Mouse (Mus musculus) testis, adult 2 months (tissue): ENCODE data around the gene Slit3. TPM values are rescaled to one million over a fixed set of nuclear protein-coding genes. Genes with fewer than 3 reads are reported as not detected.

ENCODE experiments used
- H3K27ac ChIP-seq: fragments of 200-500 bp; 2 replicates; pipeline ENCODE4 v1.5.1; 2012; ENCODE audit warnings: low read depth, low read length; ENCODE audit not compliant: control insufficient read depth, insufficient read depth
- H3K27me3 ChIP-seq: fragments of 200-500 bp; 2 replicates; pipeline ENCODE4 v1.6.1; 2012; ENCODE audit warnings: mild to moderate bottlenecking, low read length, moderate library complexity; ENCODE audit not compliant: control insufficient read depth, insufficient read depth
- H3K36me3 ChIP-seq: fragments of 200-500 bp; 2 replicates; pipeline ENCODE4 v1.6.1; 2012; ENCODE audit warnings: mild to moderate bottlenecking, low read length; ENCODE audit not compliant: control insufficient read depth, insufficient read depth
- H3K4me1 ChIP-seq: fragments of 200-500 bp; 2 replicates; pipeline ENCODE4 v1.6.1; 2012; ENCODE audit warnings: low read length; ENCODE audit not compliant: control insufficient read depth, insufficient read depth
- H3K4me3 ChIP-seq: fragments of 200-500 bp; 2 replicates; pipeline ENCODE4 v1.5.1; 2012; ENCODE audit warnings: low read depth, mild to moderate bottlenecking, low read length, moderate library complexity, mixed read lengths; ENCODE audit not compliant: control insufficient read depth
- CTCF ChIP-seq: fragments of 200-500 bp; IDR thresholded peaks from 2 replicates; pipeline ENCODE4 v1.5.1; 2012; ENCODE audit warnings: low read depth, mild to moderate bottlenecking, inconsistent platforms, low read length, moderate library complexity; ENCODE audit not compliant: control insufficient read depth, insufficient read depth, insufficient replicate concordance
- POLR2A ChIP-seq: fragments of 200-500 bp; IDR thresholded peaks from 2 replicates; pipeline ENCODE4 v1.6.1; 2012; ENCODE audit warnings: low read depth, mild to moderate bottlenecking, inconsistent platforms, low read length, moderate library complexity; ENCODE audit not compliant: control insufficient read depth
- polyA plus RNA-seq: library from polyadenylated mRNA; depleted of rRNA; stranded (reverse); fragments of >200 nt; gene quantifications from 2 replicates; pipeline ENCODE4 v1.2.3, GENCODE M21; 2012

Slit3 gene
- polyA plus RNA-seq, 1 experiment, result 8.4 TPM

GRCm38 (mm10) chr11:35614530-35614929 lies 493.5 kb downstream of the Slit3 start:
- Histone ChIP-seq H3K27ac (no peak overlapping the region), H3K4me1 (no peaks in the 10 kb centered on the region), H3K36me3 (no peaks in the 10 kb centered on the region), H3K27me3 (no peaks in the 10 kb centered on the region), H3K4me3 (no peak overlapping the region)
- TF ChIP-seq CTCF, result no peak
- TF ChIP-seq POLR2A, result no peak

- H3K36me3 ChIP-seq, result no peaks in the 10 kb centered on the region
- no peak overlapping the region for H3K4me3 ChIP-seq
- TF ChIP-seq POLR2A (no peak), CTCF (no peak)
- H3K27me3 ChIP-seq, result no peaks in the 10 kb centered on the region
- no peaks in the 10 kb centered on the region for H3K4me1 ChIP-seq
- no peak overlapping the region for H3K27ac ChIP-seq
These were observed 498.4 kb downstream of the Slit3 start for GRCm38 (mm10) chr11:35619421-35619820.

GRCm38 (mm10) chr11:35622736-35623135 lies 501.7 kb downstream of the Slit3 start:
- H3K27me3 ChIP-seq, result no peaks in the 10 kb centered on the region
- H3K27ac ChIP-seq, result no peak overlapping the region
- H3K4me1 ChIP-seq, result no peaks in the 10 kb centered on the region
- TF ChIP-seq CTCF (no peak), POLR2A (no peak)
- H3K4me3 ChIP-seq, result no peak overlapping the region
- no peaks in the 10 kb centered on the region for H3K36me3 ChIP-seq

- Histone ChIP-seq H3K36me3 (no peaks in the 10 kb centered on the region), H3K4me3 (no peak overlapping the region), H3K27me3 (no peaks in the 10 kb centered on the region), H3K4me1 (no peaks in the 10 kb centered on the region), H3K27ac (no peak overlapping the region)
- TF ChIP-seq POLR2A, result no peak
- TF ChIP-seq CTCF, result no peak
These were observed 503.7 kb downstream of the Slit3 start for GRCm38 (mm10) chr11:35624515-35625270.

GRCm38 (mm10) chr11:35625576-35625975 lies 504.6 kb downstream of the Slit3 start:
- no peak overlapping the region for H3K4me3 ChIP-seq

GRCm38 (mm10) chr11:35626161-35626885 lies 505.3 kb downstream of the Slit3 start:
- no peaks in the 10 kb centered on the region for H3K27me3 ChIP-seq
- H3K4me3 ChIP-seq, result no peak overlapping the region
- no peak for TF ChIP-seq CTCF
- no peak overlapping the region for H3K27ac ChIP-seq
- no peaks in the 10 kb centered on the region for H3K36me3 ChIP-seq
- H3K4me1 ChIP-seq, result no peaks in the 10 kb centered on the region

More at GRCm38 (mm10) chr11:35625576-35625975, 504.6 kb downstream of the Slit3 start:
- H3K27me3 ChIP-seq, result no peaks in the 10 kb centered on the region
- no peaks in the 10 kb centered on the region for H3K4me1 ChIP-seq
- H3K36me3 ChIP-seq, result no peaks in the 10 kb centered on the region
- TF ChIP-seq POLR2A, result no peak
- TF ChIP-seq CTCF, result no peak
- no peak overlapping the region for H3K27ac ChIP-seq

- H3K27ac ChIP-seq, result no peak overlapping the region
- no peak overlapping the region for H3K4me3 ChIP-seq
- TF ChIP-seq CTCF (no peak), POLR2A (no peak)
- H3K36me3 ChIP-seq, result no peaks in the 10 kb centered on the region
- H3K27me3 ChIP-seq, result no peaks in the 10 kb centered on the region
- no peaks in the 10 kb centered on the region for H3K4me1 ChIP-seq
These were observed 506.8 kb downstream of the Slit3 start for GRCm38 (mm10) chr11:35627815-35628214.
